Mouse (Mus musculus) c-Kit-negative CD71-positive TER-119-positive erythroid progenitor cells, embryonic 14.5 days (primary cell): ENCODE results near the gene Chchd4.
"Not testable (repeated sequence)": the region's sequence is repeated elsewhere in the genome, so short reads cannot be mapped to it uniquely, and the experiment has no call there.

ENCODE experiments used
- DNase-seq: peaks from one replicate; pipeline ENCODE4 v3.0.0-alpha.2; 2013; ENCODE audit warnings: low read depth, low spot score

Gene Chchd4

GRCm38 (mm10) chr6:91474441-91475190 is 1.3 kb upstream of the Chchd4 start:
- DNase-seq = no peak

GRCm38 (mm10) chr6:91473805-91474440 is 577 bp upstream of the Chchd4 start:
- peak; percentile 40 for DNase-seq

GRCm38 (mm10) chr6:91472319-91472718 is 1.0 kb downstream of the Chchd4 start:
- DNase-seq = no peak

- not testable (repeated sequence) for DNase-seq
Measured at GRCm38 (mm10) chr6:91471427-91471826, 1.9 kb downstream of the Chchd4 start.

- DNase-seq = no peak
Measured at GRCm38 (mm10) chr6:91470712-91471111, 2.6 kb downstream of the Chchd4 start.

- no peak for DNase-seq
Measured at GRCm38 (mm10) chr6:91467106-91467505, 6.2 kb downstream of the Chchd4 start.

GRCm38 (mm10) chr6:91465756-91466155 is 7.6 kb downstream of the Chchd4 start:
- no peak for DNase-seq

- DNase-seq = no peak
Measured at GRCm38 (mm10) chr6:91459471-91459870, 13.9 kb downstream of the Chchd4 start.

- no peak for DNase-seq
Measured at GRCm38 (mm10) chr6:91454546-91454945, 18.8 kb downstream of the Chchd4 start.

- no peak for DNase-seq
Measured at GRCm38 (mm10) chr6:91452056-91452455, 21.3 kb downstream of the Chchd4 start.

- DNase-seq = no peak
Measured at GRCm38 (mm10) chr6:91449472-91450225, 23.7 kb downstream of the Chchd4 start.

GRCm38 (mm10) chr6:91445316-91445715 is 28.0 kb downstream of the Chchd4 start:
- no peak for DNase-seq

GRCm38 (mm10) chr6:91441145-91441662 is 32.1 kb downstream of the Chchd4 start:
- no peak for DNase-seq

GRCm38 (mm10) chr6:91440474-91441144 is 32.7 kb downstream of the Chchd4 start:
- peak; percentile 89 for DNase-seq

GRCm38 (mm10) chr6:91424151-91424550 is 49.2 kb downstream of the Chchd4 start:
- no peak for DNase-seq

- DNase-seq = no peak
Measured at GRCm38 (mm10) chr6:91421629-91422028, 51.7 kb downstream of the Chchd4 start.

GRCm38 (mm10) chr6:91417291-91417845 is 56.0 kb downstream of the Chchd4 start:
- no peak for DNase-seq

GRCm38 (mm10) chr6:91416146-91416545 is 57.2 kb downstream of the Chchd4 start:
- DNase-seq = no peak

- DNase-seq = no peak
Measured at GRCm38 (mm10) chr6:91414890-91415289, 58.5 kb downstream of the Chchd4 start.
